Mouse (Mus musculus) embryonic fibroblast, embryonic 13.5 days (primary cell): ENCODE measurements around the gene Wasf2.
A peak's percentile ranks its signal among the peaks of the same experiment; 100 is the strongest.

Source experiments
- CTCF ChIP-seq: IDR thresholded peaks from 2 replicates; pipeline ENCODE4 v1.5.1; 2011; ENCODE audit warnings: mild to moderate bottlenecking, control low read depth, low read length, moderate library complexity, borderline replicate concordance; ENCODE audit not compliant: insufficient read depth
- POLR2A ChIP-seq: IDR thresholded peaks from 2 replicates; pipeline ENCODE4 v1.6.1; 2011; ENCODE audit warnings: low read depth, mild to moderate bottlenecking, control low read depth, low read length, moderate library complexity

- TF ChIP-seq POLR2A (no peak), CTCF (peak; percentile 76; the same call in 1 of the 2 replicates)
Observed at GRCm38 (mm10) chr4:133217641-133218040, 87.3 kb downstream of the Wasf2 start.
